In the genomic region with DNA sequence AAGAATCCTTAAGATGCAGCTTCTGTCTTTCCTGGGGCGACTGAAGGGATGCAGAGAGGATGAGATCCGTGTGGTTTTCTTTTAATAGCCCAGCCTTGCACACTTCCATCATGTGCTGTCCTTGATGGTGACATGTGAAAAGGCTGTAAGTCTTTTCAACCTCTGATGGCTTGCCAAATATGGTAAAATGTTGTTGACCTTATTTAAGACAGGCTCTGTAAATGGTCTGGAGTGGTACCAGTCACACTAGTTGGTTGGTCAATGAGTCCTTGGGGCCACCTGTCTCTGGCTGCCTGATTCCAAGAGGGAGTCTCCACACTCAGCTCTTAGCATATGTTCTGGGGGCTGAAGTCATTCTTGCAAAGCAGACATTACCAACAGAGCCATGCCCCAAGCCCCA, we compare ENCODE assay signal across 11 mouse cellular contexts.
"Had no signal": no experiment of that assay in that cellular context is flagged by ENCODE, and none has a peak within 500 bp of the region (broad histone marks: within the 10 kb centered on the region; RNA-seq: fewer than 3 reads in every experiment).

No protein-coding gene starts in this region.

- DNase-seq: liver, postnatal 0 days; lung, adult 2 months; lung, postnatal 14 days; lung, postnatal 36 days; retina, postnatal 1 day; right cerebral cortex, postnatal 14 days; right cerebral cortex, postnatal 4 days; spleen, adult 18-20 months; thymus, adult 18-20 months; thymus, postnatal 14 days; thymus, postnatal 36 days had no signal
